Mouse (Mus musculus) frontal cortex, postnatal 36 days (tissue): ENCODE data around the gene Gnao1.

Experiments used
- DNase-seq, 2 experiments: peaks; one replicate each; pipeline ENCODE4 v3.0.0; 2022; ENCODE audit warnings: low spot score in 2 of 2

The Gnao1 gene

GRCm38 (mm10) chr8:93893556-93893955 lies 83.8 kb downstream of the Gnao1 start:
- DNase-seq = no peak

- DNase-seq = no peak
Observed at GRCm38 (mm10) chr8:93896841-93897551, 87.2 kb downstream of the Gnao1 start.

- DNase-seq = no peak
Observed at GRCm38 (mm10) chr8:93898570-93898969, 88.8 kb downstream of the Gnao1 start.

GRCm38 (mm10) chr8:93902040-93902439 lies 92.3 kb downstream of the Gnao1 start:
- no peak for DNase-seq

- DNase-seq = no peak
Observed at GRCm38 (mm10) chr8:93906961-93907360, 97.2 kb downstream of the Gnao1 start.

- peak in 1 of 2 experiments; percentile 49 for DNase-seq
Observed at GRCm38 (mm10) chr8:93907987-93908441, 98.2 kb downstream of the Gnao1 start.

- no peak for DNase-seq
Observed at GRCm38 (mm10) chr8:93908546-93908945, 98.8 kb downstream of the Gnao1 start.

GRCm38 (mm10) chr8:93911715-93912555 lies 102.2 kb downstream of the Gnao1 start:
- DNase-seq = no peak

- DNase-seq = peak; percentile 82 to 87
Observed at GRCm38 (mm10) chr8:93917859-93918421, 108.2 kb downstream of the Gnao1 start.

GRCm38 (mm10) chr8:93918580-93918979 lies 108.8 kb downstream of the Gnao1 start:
- DNase-seq = no peak

- DNase-seq = no peak
Observed at GRCm38 (mm10) chr8:93919422-93919821, 109.7 kb downstream of the Gnao1 start.

GRCm38 (mm10) chr8:93919916-93920589 lies 110.3 kb downstream of the Gnao1 start:
- no peak for DNase-seq

GRCm38 (mm10) chr8:93920590-93920948 lies 110.8 kb downstream of the Gnao1 start:
- DNase-seq = no peak

- peak; percentile 75 to 81 for DNase-seq
Observed at GRCm38 (mm10) chr8:93923897-93924334, 114.2 kb downstream of the Gnao1 start.

GRCm38 (mm10) chr8:93925513-93925912 lies 115.7 kb downstream of the Gnao1 start:
- DNase-seq = no peak

- DNase-seq = no peak
Observed at GRCm38 (mm10) chr8:93929233-93929632, 119.5 kb downstream of the Gnao1 start.

- DNase-seq = peak in 1 of 2 experiments; percentile 52
Observed at GRCm38 (mm10) chr8:93931336-93931735, 121.6 kb downstream of the Gnao1 start.

- peak; percentile 82 to 87 for DNase-seq
Observed at GRCm38 (mm10) chr8:93932873-93933272, 123.1 kb downstream of the Gnao1 start.

GRCm38 (mm10) chr8:93933288-93933687 lies 123.5 kb downstream of the Gnao1 start:
- no peak for DNase-seq

GRCm38 (mm10) chr8:93938193-93938592 lies 128.4 kb downstream of the Gnao1 start:
- no peak for DNase-seq

- peak in 1 of 2 experiments; percentile 54 for DNase-seq
Observed at GRCm38 (mm10) chr8:93940542-93941423, 131.0 kb downstream of the Gnao1 start.
